In genomic region chr3:94650409-94650808, GRCm38 (mm10) we compare ENCODE assay signal across 22 mouse cellular contexts. TPM values are rescaled to one million over a fixed set of nuclear protein-coding genes. Genes with fewer than 3 reads are reported as not detected.
DNase-seq lines count a peak whose midpoint lies in the region; ATAC-seq and TF ChIP-seq lines count a peak whose summit lies in the region.
"Had no signal": no experiment of that assay in that cellular context is flagged by ENCODE, and none has a peak within 500 bp of the region (broad histone marks: within the 10 kb centered on the region; RNA-seq: fewer than 3 reads in every experiment).

No protein-coding gene starts in this region.

- DNase-seq in embryonic facial prominence, embryonic 14.5 days (ENCODE audit: low spot score) = peak; percentile 32
- no peak for DNase-seq in embryonic facial prominence, embryonic 10.5 days (ENCODE audit: low spot score)
- DNase-seq in urinary bladder, postnatal 14 days (ENCODE audit: low spot score) = peak; percentile 28
- no peak for DNase-seq in urinary bladder, postnatal 10 days (ENCODE audit: low spot score)
- DNase-seq in stomach, postnatal 0 days (ENCODE audit: low spot score) = peak; percentile 67
- DNase-seq in left cerebral cortex, adult 18-20 months (ENCODE audit: low spot score in 2 of 2) = no peak
- no peak for DNase-seq in gastrocnemius, postnatal 36 days
- DNase-seq: cerebellum, adult 9-11 months; gastrocnemius, postnatal 10 days; right cerebral cortex, adult 18-20 months; thymus, adult 18-20 months had no signal

- H3K4me2 ChIP-seq in embryonic facial prominence, embryonic 14.5 days (ENCODE audit: low read depth, low read length) = no peak overlapping the region
- H3K4me2 ChIP-seq in lung, embryonic 15.5 days = no peak overlapping the region
- H3K4me2 ChIP-seq in stomach, postnatal 0 days (replicated peaks; ENCODE audit: low read depth) = peak overlapping the region; percentile 20
- H3K4me2 ChIP-seq: midbrain, embryonic 13.5 days; neural tube, embryonic 12.5 days had no signal

- H3K27ac ChIP-seq in embryonic facial prominence, embryonic 14.5 days (replicated peaks; ENCODE audit: low read depth, low read length) = no peak overlapping the region
- H3K27ac ChIP-seq in embryonic facial prominence, embryonic 10.5 days (replicated peaks) = no peak overlapping the region
- peak overlapping the region; percentile 87 for H3K27ac ChIP-seq in lung, embryonic 15.5 days
- H3K27ac ChIP-seq in stomach, postnatal 0 days (replicated peaks) = peak overlapping the region; percentile 91
- H3K27ac ChIP-seq: kidney, postnatal 0 days; midbrain, embryonic 13.5 days; neural tube, embryonic 12.5 days had no signal

- H3K9ac ChIP-seq in embryonic facial prominence, embryonic 14.5 days (ENCODE audit: low read depth, low read length) = no peak overlapping the region
- no peak overlapping the region for H3K9ac ChIP-seq in lung, embryonic 15.5 days
- 0 out of 2 replicates have a peak overlapping the region, but pooled peaks have one; percentile 23 for H3K9ac ChIP-seq in stomach, postnatal 0 days (ENCODE audit: low read length)
- H3K9ac ChIP-seq: midbrain, embryonic 13.5 days; neural tube, embryonic 12.5 days had no signal

- intact Hi-C loops in gastrocnemius, postnatal 36 days (cut with DNase I) = no loop called here

- no peaks in the 10 kb centered on the region for H3K36me3 ChIP-seq in embryonic facial prominence, embryonic 14.5 days (ENCODE audit: control insufficient read depth, insufficient read depth, low read length)
- H3K36me3 ChIP-seq in embryonic facial prominence, embryonic 10.5 days (replicated peaks) = no peaks in the 10 kb centered on the region
- H3K36me3 ChIP-seq in lung, embryonic 15.5 days = no peaks in the 10 kb centered on the region
- H3K36me3 ChIP-seq in stomach, postnatal 0 days (ENCODE audit: control insufficient read depth, insufficient read depth, low read length) = no peaks in the 10 kb centered on the region
- H3K36me3 ChIP-seq: midbrain, embryonic 13.5 days; neural tube, embryonic 12.5 days had no signal

- H3K4me1 ChIP-seq in embryonic facial prominence, embryonic 14.5 days (ENCODE audit: control insufficient read depth, insufficient read depth, low read length) = peaks cover 4% of the 10 kb centered on the region; the same call in 1 of the 2 replicates
- H3K4me1 ChIP-seq in embryonic facial prominence, embryonic 10.5 days = peaks cover 22% of the 10 kb centered on the region
- peaks cover 13% of the 10 kb centered on the region for H3K4me1 ChIP-seq in lung, embryonic 15.5 days
- H3K4me1 ChIP-seq in stomach, postnatal 0 days (replicated peaks; ENCODE audit: control insufficient read depth, insufficient read depth) = peaks cover 6% of the 10 kb centered on the region

- WGBS in embryonic facial prominence, embryonic 14.5 days = 64% methylated on average over 7 of the region's 7 CpGs
- 79% methylated on average over 7 of the region's 7 CpGs for WGBS in embryonic facial prominence, embryonic 10.5 days
- WGBS in lung, embryonic 15.5 days = 55% methylated on average over 7 of the region's 7 CpGs
- 59% methylated on average over 7 of the region's 7 CpGs for WGBS in stomach, postnatal 0 days

- no peak overlapping the region for H3K4me3 ChIP-seq in embryonic facial prominence, embryonic 14.5 days (ENCODE audit: low read depth, low read length)
- no peak overlapping the region for H3K4me3 ChIP-seq in embryonic facial prominence, embryonic 10.5 days
- H3K4me3 ChIP-seq in lung, embryonic 15.5 days = no peak overlapping the region
- H3K4me3 ChIP-seq in stomach, postnatal 0 days (ENCODE audit: low read depth, low read length) = no peak overlapping the region
- H3K4me3 ChIP-seq: midbrain, embryonic 13.5 days; neural tube, embryonic 12.5 days had no signal

- TF ChIP-seq CTCF in stomach, postnatal 0 days (IDR thresholded peaks at IDR 0.05; ENCODE audit: low read depth) = no peak

- 0 out of 2 replicates have a peak, but pooled peaks have one; percentile 24 for ATAC-seq in embryonic facial prominence, embryonic 14.5 days (ENCODE audit: low read depth)
- peak; percentile 23 for ATAC-seq in lung, embryonic 15.5 days (ENCODE audit: borderline replicate concordance, extremely low read depth, low FRiP score, low TSS enrichment)
- peak; percentile 61 for ATAC-seq in stomach, postnatal 0 days (ENCODE audit: low FRiP score, low TSS enrichment)
- ATAC-seq: forebrain, embryonic 16.5 days; midbrain, embryonic 13.5 days had no signal

- TF ChIP-seq EP300 in stomach, postnatal 0 days (optimal IDR thresholded peaks at IDR 0.05) = peak; percentile 21

- H3K27me3 ChIP-seq in embryonic facial prominence, embryonic 14.5 days (replicated peaks; ENCODE audit: control insufficient read depth, insufficient read depth, low read length) = no peaks in the 10 kb centered on the region
- no peaks in the 10 kb centered on the region for H3K27me3 ChIP-seq in embryonic facial prominence, embryonic 10.5 days (replicated peaks; ENCODE audit: low read depth, poor library complexity, severe bottlenecking)
- H3K27me3 ChIP-seq in lung, embryonic 15.5 days = no peaks in the 10 kb centered on the region
- H3K27me3 ChIP-seq in stomach, postnatal 0 days (ENCODE audit: control insufficient read depth, insufficient read depth, low read length) = no peaks in the 10 kb centered on the region
- H3K27me3 ChIP-seq: midbrain, embryonic 13.5 days; neural tube, embryonic 12.5 days had no signal

- H3K9me3 ChIP-seq in embryonic facial prominence, embryonic 14.5 days (ENCODE audit: control insufficient read depth, low read length) = no peaks in the 10 kb centered on the region
- H3K9me3 ChIP-seq in embryonic facial prominence, embryonic 10.5 days = no peaks in the 10 kb centered on the region
- no peaks in the 10 kb centered on the region for H3K9me3 ChIP-seq in lung, embryonic 15.5 days
- no peaks in the 10 kb centered on the region for H3K9me3 ChIP-seq in stomach, postnatal 0 days (ENCODE audit: control insufficient read depth, low read length)
- H3K9me3 ChIP-seq: midbrain, embryonic 13.5 days; neural tube, embryonic 12.5 days had no signal

RNA-seq across cellular contexts. Expression of gene Gm10972, which starts 7.5 kb away (rescaled TPM):
- polyA plus RNA-seq in embryonic facial prominence, embryonic 14.5 days (2014; fragmentation: Nextera tagmentation; extraction: Ambion mirVana) = not detected in 2 replicates
- polyA plus RNA-seq in embryonic facial prominence, embryonic 10.5 days (2016; fragmentation: Nextera tagmentation; extraction: Ambion mirVana) = not detected in 2 replicates
- polyA plus RNA-seq in lung, embryonic 15.5 days (2015; fragmentation: Nextera tagmentation; extraction: Ambion mirVana) = not detected in 2 replicates
- polyA plus RNA-seq in stomach, postnatal 0 days (2015; fragmentation: Nextera tagmentation; extraction: Ambion mirVana) = not detected in 2 replicates
- total RNA-seq in left cerebral cortex, adult 18-20 months (2021) = not detected
- not detected for total RNA-seq in gastrocnemius, postnatal 36 days (2021)
- total RNA-seq: adrenal gland, postnatal 4 days; gastrocnemius, postnatal 10 days; left cerebral cortex, adult 8-10 months had no signal
- polyA plus RNA-seq: forebrain, embryonic 16.5 days; heart, embryonic 14.5 days; hindbrain, embryonic 11.5 days; kidney, postnatal 0 days; liver, embryonic 16.5 days; midbrain, embryonic 13.5 days; neural tube, embryonic 12.5 days; spleen, adult 2 months had no signal

RNA-seq across cellular contexts. Expression of gene Tuft1, which starts 8.3 kb away (rescaled TPM):
- 10.6 TPM in 2 replicates for polyA plus RNA-seq in embryonic facial prominence, embryonic 14.5 days (2014; fragmentation: Nextera tagmentation; extraction: Ambion mirVana)
- polyA plus RNA-seq in embryonic facial prominence, embryonic 10.5 days (2016; fragmentation: Nextera tagmentation; extraction: Ambion mirVana) = 4.2 and 4.7 TPM in 2 replicates
- polyA plus RNA-seq in lung, embryonic 15.5 days (2015; fragmentation: Nextera tagmentation; extraction: Ambion mirVana) = 10.4 and 11.6 TPM in 2 replicates
- 39.7 and 43.4 TPM in 2 replicates for polyA plus RNA-seq in stomach, postnatal 0 days (2015; fragmentation: Nextera tagmentation; extraction: Ambion mirVana)
- 1 to 10 TPM; 2.5 to 2.8 TPM for total RNA-seq in left cerebral cortex, adult 18-20 months (2021)
- under 1 TPM; 0.74 to 0.84 TPM for total RNA-seq in gastrocnemius, postnatal 36 days (2021)

RNA-seq across cellular contexts. Expression of gene Selenbp2, which starts 42.9 kb away (rescaled TPM):
- 0.32 and 0.97 TPM in 2 replicates for polyA plus RNA-seq in embryonic facial prominence, embryonic 14.5 days (2014; fragmentation: Nextera tagmentation; extraction: Ambion mirVana)
- polyA plus RNA-seq in embryonic facial prominence, embryonic 10.5 days (2016; fragmentation: Nextera tagmentation; extraction: Ambion mirVana) = not detected in 2 replicates
- 7.5 and 8.5 TPM in 2 replicates for polyA plus RNA-seq in lung, embryonic 15.5 days (2015; fragmentation: Nextera tagmentation; extraction: Ambion mirVana)
- 37.3 and 42.0 TPM in 2 replicates for polyA plus RNA-seq in stomach, postnatal 0 days (2015; fragmentation: Nextera tagmentation; extraction: Ambion mirVana)
- total RNA-seq in left cerebral cortex, adult 18-20 months (2021) = 1 to 10 TPM; 1.6 to 3.1 TPM
- total RNA-seq in gastrocnemius, postnatal 36 days (2021) = 1 to 10 TPM in 1 of 2 experiments, under 1 TPM in 1; 0.44 to 1.8 TPM
- polyA plus RNA-seq: forebrain, embryonic 16.5 days; hindbrain, embryonic 11.5 days; midbrain, embryonic 13.5 days; neural tube, embryonic 12.5 days had no signal

Comparison
In these comparisons a context has a peak if more than half of its experiments do, and no peak if none do; other contexts are left out.
1. DNase-seq: peak in embryonic facial prominence, embryonic 14.5 days (single experiment), urinary bladder, postnatal 14 days (single experiment) and stomach, postnatal 0 days (single experiment); none in embryonic facial prominence, embryonic 10.5 days (single experiment), urinary bladder, postnatal 10 days (single experiment), left cerebral cortex, adult 18-20 months (0 of 2) and gastrocnemius, postnatal 36 days (0 of 2).
2. H3K27ac ChIP-seq: peak in lung, embryonic 15.5 days (single experiment) and stomach, postnatal 0 days (single experiment); none in embryonic facial prominence, embryonic 14.5 days (single experiment) and embryonic facial prominence, embryonic 10.5 days (single experiment).
3. Peak in every context shown above with its lines, with median percentiles within 50 percentile points of each other: ATAC-seq.